Mouse (Mus musculus) yolk sac, embryonic 10.5 days (tissue): ENCODE measurements around the gene Npas3.
"Not testable (repeated sequence)": the region's sequence is repeated elsewhere in the genome, so short reads cannot be mapped to it uniquely, and the experiment has no call there.

ENCODE experiments used
- DNase-seq: peaks from one replicate; pipeline ENCODE4 v3.0.0-alpha.2; 2017; ENCODE audit warnings: low spot score

Npas3 gene

DNA sequence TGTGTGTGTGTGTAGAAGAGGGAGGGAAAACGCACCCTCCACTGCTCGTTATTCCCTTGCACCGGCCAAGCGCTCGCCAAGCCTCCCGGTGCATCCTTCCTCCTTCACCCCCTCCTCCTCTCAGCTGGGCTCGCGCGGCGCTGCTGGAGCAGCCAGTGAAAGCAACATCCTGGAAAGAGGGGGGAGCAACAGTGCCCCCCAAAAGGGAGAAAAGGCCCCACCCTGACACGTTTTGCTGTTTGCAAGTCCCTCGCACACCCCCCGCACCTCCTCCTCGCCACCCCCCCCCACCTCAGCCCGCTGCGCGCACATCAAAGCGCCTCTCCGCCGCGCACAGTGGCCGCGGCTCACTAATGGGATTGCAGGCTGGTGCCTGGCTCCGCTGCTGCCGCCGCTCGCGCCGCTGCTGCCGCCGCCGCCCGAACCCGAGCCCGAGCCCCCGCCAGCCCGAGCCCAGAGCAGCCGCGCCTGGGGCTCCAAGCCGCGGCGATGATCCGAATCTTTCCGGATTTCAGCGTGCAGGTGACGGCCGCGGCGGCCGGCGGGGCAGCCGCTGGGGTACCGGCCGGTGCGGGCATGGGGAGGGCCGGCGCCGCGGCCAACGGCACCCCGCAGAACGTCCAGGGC is at the start of gene Npas3:
TSS of gene Npas3 (plus strand) at position 577 of the 627 bp plus-strand sequence.
- DNase-seq = peak; percentile 36

DNA sequence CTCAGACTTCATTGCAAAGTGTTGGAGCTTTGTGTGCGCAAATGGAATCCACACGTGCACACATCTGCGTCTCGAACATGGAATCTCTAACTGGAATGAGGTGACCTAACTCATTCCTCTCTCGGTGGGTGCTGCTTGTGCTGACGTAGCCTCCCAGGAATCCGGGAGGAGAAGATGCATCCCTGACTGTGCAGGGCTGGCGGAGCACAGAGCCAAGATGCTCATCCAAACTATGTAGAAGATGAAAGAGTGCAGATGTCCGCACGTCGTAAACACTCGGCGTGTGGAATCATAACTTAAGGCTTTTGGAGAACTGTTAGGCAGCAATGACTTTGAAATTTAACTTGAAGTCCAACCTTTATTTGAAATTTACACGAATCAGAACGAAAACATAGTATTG is 31.3 kb upstream of the Npas3 start:
- DNase-seq = peak; percentile 1

DNA sequence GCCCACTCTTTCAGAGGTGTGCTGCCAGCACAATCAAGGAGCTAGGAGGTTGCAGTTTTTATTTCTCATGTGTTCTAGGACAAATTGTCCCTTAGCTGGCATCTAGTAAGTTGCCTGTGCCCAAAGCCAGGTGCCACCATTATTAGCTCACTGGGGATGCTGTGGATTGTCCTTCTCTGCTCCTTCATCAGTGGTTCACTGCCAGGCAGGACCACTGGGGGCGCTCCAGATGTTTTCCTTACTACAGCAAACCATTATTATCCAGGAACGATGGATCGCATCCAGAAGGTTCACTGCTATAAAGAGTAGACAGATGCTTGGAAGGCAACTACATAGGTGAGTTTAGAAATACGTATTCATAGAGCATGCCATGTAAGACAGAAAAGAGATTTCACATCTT is 25.7 kb upstream of the Npas3 start:
- DNase-seq = no peak

DNA sequence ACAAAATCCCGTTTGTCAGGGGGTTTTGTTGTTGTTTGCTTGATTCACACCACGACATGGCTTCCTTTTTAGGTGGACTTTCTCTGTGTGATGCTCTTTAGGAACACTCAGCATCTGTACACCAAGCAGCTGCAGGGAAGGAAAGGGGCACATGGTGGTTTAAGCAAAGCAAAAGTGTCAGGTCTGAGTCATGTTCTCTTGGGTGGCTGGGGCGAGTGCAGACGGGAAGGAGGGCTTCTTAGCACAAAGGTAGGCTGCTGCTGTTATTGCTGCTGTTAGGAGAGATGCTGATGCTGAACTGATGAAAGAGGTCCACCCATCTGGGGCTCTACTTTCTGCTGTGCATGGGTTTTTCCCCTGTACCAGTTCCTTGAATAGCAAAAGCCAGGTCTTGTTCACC is 21.1 kb upstream of the Npas3 start:
- no peak for DNase-seq

DNA sequence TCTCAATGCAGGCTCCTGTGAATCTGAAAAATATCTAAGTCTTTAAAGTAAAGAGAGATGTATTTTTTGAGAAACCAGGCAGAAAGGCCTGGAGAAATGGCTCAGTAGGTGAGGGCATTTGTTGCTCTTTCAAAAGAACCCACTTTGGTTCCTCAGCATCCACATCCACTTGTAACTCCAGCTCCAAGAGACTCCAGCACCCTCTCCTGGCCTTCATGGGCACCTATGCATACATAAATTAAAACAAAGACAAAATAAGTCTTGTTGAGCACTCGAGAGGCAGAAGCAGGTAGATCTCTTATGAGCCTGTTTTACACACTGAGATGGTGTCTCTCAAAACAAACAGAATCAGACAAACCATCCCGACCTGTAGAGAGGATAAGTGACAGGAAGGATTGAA is 19.1 kb upstream of the Npas3 start:
- DNase-seq = no peak

DNA sequence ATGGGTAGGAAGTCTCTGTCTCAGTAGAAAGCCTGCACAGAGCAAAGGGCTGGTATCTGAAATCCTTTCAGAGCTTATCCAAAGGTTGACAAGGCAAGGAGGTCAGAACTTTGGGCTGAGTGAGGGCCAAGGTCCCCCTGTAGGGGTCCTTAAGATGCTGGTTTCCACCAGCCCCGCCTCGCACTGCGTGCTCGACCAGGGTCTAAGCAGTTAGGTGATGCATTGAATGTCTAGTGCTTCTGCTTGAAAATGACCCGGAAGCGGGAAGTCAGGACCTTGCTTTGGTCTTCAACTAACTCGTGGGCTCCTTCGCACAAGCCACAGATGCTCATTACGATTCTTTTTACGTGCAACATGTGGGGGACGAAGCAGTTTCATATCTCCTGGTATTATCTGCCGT is 2.3 kb upstream of the Npas3 start:
- DNase-seq = no peak

DNA sequence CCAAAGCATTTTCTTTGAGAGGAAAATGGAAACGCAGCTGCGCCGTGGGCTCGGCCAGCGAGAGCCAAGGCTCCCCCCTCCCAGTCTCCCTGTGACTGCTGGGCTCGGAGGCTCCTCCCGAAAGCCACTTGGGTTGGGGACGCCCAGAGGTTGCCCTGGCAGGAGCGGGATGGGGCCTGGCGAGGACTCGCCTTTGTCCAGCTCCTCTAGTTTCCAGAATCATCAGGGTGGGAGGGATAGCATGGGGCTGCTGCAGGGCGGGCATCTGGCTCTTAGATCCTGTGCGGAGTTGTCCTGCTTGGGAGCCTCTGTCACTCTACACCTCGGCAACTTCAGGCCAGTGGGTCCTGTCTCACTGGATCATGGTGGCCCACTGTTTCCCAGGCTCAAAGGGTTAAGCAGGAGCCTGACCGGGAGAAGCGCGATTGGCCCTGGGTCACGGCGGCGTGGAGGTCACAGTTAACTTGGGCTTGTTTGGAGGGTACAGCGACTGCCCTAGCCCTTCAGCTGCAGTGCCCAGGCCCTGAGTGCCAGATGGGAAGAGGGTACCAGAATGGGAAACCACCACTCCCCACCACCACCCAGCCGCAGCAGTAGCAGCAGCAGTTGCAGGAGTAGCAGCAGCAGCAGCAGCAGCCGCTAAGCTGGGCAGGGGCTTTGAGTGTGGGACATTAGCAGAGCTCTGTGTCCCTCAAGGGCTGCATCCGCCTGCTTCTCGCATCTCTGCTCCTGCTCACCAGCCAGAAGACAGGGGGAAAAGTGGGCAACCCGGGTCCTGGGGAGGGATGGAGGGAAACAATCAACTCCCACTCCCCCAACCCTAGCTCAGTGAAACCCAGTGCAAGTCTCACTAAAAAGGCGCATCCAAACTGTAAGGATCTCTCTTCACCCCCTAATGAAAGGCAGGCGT is 1.6 kb upstream of the Npas3 start:
- DNase-seq = peak; percentile 4

DNA sequence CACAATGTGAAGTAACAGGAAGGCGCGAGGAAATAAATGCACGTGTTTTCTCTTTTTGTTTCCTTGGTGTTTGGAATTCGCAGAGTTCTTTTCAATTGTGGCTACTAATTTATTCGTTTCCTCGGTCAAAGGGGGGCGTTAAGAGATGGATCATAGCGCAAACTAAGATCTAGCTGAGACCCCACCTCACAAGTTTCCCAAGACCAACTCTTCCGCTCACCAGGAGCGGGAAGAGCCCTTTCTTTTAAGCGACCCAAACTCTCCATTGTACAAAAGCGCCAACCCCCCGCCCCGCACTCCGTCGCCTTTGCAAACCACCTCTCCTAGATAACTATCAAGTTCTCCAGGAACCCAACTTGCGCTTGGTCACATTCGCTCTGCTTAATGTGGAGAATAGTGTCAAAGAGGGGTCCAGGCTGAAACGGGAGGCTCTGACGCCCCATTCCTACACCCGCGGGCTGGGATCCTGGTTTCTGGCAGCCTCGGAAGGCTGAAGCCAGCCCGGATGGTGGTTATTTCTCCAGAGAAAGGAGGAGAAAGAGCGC is 914 bp upstream of the Npas3 start:
- peak; percentile 3 for DNase-seq

DNA sequence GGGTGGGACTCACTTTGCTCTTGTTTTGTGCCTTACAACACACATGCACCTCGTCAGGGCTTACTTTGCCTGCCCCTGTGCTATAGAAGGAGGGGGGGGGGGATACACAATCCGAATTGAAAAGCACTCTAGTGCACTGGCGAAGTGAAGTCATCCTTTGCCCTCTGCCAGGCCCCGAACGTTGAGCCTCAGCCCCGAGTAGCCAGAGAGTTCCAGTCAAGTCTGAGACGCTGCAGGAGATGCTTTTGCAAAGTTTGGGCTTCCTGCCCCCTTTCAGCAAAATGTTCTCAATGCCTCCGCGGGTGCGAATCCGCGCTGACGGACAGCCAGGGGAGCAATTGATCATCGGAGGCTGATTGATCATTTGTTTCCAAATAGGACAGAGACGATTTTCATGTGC is 319 bp downstream of the Npas3 start:
- DNase-seq = peak; percentile 9

DNA sequence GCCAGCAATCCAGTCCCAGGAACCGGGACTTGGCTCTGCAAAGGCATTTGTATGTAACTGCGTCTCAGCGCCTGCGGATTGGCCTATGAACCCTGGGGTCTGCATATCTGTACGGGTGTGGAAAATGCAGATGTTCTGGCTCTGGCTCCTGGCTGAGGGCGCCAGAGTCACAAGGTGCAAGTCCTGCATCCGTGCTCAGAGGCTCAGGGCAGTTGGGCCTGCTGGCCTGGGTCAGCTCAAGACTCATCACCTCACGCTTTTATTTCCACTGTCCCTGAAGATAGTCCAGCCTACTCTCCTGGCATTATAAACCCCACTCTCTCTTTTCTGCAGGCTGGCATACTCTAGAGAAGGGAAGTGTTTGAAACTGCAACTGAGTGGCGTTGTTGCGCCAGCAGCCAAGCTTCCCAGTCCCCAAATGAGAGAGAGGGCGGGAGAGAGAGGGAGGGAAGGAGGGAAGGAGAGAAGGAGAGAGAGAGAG is 3.3 kb downstream of the Npas3 start:
- DNase-seq = peak; percentile 57

DNA sequence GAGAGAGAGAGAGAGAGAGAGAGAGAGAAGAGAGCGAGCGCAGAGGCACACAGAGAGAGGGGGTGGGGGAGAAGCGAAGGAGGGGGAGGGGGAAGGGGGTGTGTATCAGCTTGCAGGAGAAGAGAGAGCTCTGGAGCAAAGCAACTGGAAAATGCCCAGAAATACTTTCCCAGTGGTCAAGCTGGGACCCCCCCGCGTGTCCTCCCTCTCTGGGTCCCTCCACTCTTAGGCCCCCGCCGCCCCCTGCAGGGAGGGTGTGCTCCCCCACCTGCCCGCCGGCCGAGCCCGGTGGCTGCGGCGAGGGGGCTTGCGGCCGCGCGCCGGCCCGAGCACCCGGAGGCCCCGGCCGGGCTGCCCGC is 3.7 kb downstream of the Npas3 start:
- peak; percentile 46 for DNase-seq

DNA sequence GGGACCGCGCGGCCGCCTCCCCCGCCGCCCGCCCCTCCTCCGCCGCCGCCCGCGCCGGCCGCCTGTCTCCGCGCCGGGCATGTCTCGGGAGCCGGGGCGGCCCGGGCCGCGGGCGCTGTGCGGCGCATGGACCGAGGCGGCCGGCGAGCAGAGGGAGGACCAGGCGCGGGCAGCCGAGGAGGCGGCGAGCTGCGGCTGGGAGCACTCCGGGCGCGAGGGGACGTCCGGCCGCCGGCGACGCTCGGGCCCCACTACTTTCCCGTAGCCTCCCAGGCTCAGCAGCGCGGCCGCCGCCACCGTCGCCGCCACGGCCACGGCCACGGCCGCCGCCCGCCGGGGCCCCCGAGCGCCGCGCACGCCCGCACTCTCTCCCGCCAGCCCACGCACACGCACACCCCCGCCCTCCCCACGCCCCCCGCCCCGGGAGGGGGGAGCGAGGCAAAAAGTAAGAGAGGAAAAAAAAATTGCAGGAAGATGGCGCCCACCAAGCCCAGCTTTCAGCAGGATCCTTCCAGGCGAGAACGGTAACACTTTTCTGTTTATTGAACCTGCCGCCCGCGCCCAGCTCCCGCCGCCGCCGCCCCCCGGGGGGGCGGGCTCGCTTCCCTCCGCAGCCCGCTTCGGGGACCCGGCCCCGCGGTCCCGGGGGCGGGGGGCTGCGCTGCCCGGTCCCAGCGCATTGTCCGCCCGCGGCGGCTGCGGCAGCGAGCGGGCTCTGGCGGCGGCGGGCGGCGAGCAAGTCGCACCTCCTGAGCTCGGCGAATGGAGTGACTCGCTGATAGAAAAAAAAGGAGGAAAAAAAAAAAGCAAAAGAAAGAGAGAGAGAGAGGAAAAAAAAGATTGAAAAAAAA is 4.3 kb downstream of the Npas3 start:
- DNase-seq = peak; percentile 48

DNA sequence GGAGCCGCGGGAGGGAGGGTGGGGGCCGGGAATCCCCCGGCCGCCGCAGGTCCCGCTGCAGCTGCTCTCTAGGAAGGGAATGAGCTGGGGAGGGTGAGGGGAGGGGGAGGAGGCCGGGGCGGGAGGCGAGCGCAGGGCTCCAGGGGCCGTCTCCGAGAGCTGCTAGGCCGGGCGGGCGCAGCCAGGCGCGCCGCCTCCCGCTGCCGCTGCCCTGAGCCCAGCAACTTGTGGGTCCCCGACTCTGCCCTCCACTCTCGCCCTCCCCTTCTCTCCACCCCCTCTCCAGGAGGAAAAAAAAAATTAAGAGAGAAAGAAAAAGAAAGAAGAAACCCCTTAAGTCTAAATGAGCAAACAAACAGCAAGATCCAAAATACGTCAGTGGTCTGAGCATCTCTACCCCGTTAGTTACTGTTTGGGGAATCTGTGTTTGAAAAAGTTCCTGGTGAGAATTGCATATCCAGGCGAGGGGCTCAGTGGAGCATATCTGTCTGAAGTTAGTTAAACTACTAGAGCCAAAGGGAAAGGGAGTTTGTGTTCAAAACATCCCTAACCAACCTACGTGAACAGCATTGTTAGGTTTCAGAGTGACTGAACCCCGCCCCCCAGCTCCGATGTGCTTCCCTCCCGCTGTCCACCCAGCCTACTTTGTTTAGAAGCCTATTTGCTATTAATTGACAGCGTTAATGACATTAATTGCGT is 5.1 kb downstream of the Npas3 start:
- DNase-seq = peak; percentile 69

DNA sequence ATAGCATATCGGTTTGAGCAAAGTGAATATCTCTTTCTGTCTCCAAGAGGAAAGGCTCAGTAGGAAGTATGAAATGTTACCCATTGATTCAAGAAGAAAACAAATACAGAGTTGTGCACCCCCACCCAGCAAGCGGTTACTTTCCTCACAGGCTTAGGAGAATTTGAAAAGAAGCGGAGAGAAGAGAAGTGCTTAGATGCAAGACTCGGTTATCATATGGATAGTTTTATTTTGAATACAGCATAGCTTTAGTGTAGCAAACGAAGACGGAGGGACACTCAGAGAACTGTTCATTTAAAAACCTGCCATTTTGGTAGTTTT is 5.6 kb downstream of the Npas3 start:
- no peak for DNase-seq

DNA sequence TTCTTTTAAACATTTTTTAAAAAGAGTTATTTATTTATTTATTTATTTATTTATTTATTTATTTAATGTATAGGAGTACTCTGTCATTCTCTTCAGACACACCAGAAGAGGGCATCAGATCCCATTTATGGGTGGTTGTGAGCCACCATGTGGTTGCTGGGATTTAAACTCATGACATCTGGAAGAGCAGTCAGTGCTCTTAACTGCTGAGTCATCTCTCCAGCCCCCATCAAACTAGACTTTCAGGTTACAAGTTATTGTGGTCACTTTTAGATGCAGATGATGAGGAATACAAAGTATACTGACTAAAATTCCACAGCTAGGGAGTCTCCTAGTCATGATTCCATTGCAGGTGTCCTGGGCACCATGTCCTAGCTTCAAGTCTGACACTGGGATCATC is 26.0 kb downstream of the Npas3 start:
- DNase-seq = not testable (repeated sequence)

DNA sequence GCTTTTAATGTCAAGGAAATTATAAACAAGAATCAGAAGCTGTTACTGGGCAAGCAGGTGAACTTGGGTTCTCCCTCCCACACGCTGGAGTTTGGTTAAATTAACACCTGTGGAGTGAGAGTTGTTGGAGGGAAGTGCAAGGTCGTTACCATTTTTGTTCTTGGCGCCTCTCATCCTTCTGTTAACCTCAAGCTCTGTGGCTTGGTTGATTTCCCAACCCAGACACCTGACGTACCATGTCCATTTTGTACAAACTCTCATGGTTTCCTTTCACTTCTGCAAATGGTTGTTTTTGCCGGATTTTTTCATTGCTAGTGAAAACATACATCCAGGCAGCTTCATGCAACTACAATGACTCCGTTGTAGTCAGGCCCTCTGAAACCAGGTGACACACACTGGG is 28.9 kb downstream of the Npas3 start:
- DNase-seq = no peak

DNA sequence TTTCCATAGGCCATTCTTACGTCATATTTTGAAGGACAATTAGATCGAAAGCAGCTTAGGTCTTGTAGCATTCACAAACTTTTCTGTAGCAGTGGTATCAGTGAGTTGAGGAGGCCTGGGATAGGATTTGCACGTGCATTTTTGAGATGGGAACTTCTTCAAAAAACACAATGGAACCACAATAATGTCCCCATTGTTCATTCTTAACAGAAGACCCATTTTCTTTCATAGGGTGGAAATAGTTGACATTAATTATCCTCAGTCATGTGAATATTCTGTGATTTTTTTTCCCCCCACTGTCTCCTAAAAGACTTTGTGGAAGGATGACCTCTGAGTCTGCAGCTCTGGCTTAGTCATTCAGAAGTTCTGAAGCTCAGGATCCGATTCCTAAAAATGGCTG is 41.9 kb downstream of the Npas3 start:
- no peak for DNase-seq

DNA sequence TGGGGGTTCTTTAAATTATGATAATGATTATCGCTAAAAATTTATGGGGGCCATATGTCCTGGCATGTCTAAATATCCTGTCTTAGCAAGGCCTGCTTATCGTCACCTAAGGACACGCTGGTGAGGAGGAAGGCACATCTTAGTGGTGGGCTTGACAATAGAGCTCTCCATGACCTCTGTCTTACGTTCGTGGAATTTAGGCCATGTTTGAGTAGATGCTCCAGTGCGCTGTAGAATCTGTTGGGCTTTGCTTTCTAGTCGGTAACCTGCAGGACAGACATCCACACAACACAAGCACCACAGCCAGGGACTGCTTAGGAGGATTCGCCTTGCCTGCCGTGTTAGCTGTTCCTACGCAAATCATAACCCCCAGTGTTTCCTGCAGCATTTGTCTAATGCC is 42.4 kb downstream of the Npas3 start:
- DNase-seq = no peak

DNA sequence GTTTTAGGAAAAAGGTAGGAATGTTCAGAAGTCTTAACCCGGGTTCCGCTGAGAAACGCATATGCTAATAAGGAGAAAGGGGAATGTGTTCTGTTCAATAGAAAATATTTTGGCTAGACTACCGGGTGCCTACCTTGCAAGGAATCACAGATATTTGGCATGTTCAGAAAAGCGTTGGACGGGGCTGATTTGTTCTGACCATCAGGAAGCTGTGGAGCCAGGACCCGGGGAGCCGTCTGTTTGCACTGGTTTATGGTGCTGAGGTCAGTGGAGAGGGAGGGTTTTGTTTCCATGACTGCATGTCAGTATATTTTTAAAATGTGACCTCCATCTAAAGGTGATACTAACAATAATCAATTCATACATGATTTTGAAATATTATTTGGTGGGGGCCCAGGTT is 43.5 kb downstream of the Npas3 start:
- no peak for DNase-seq

DNA sequence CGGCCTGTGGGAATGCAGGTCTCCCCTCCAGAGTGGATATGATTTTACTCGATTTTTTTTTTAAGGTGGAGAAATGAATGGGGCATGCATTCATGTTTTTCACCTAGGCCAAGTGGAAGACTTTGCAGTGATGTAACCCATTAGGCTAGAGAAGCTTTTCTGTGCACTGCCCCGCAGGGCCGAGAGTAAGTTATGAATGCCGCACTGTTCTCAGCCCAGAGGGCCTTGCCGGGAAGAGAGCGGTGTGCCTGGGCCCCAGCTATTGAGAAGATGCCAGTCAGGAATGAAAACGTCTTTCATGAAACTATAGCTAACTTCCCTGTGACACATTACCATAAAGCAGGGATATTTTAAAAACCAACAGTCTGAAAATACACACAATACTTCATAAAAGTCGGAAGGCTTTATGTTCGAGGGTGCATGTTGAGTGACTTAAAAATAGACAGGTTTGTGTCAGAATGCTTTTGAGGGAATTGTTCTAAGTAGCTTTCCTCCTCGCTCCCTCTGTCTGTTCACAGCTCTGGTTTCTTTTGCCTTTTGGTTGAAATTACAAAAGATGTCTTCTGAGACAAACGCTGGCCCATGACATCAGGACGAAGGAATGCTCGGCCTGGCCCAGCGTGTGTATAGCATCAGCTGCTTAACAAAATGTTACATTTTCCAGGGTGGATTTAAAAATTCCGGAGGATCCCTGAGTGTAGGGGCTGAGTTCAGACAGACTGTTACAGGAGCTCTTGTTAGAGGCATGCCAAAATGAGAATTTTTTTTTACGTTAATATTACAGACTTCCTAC is 44.2 kb downstream of the Npas3 start:
- peak; percentile 3 for DNase-seq

DNA sequence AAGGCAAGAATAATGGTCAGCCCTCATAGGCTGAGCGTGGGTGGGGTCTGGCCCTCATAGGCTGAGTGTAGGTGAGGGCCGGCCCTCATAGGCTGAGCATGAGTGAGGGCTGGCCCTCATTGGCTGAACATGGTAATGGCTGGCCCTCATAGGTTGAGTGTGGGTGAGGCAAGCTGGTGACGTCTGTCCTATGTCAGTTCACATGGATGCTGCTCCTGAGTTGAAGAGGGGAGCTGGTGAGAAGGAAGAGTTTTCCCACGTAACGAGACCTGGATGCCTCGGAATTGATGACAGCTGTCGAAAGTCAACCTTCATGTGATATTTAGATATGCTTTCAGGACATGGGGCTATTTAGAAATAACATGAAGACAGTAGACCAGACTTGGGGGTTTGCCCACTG is 45.5 kb downstream of the Npas3 start:
- no peak for DNase-seq
